Mouse (Mus musculus) heart, postnatal 0 days (tissue): ENCODE measurements around the gene Emilin2.

ENCODE experiments used
- CTCF ChIP-seq: IDR thresholded peaks from 2 replicates; pipeline ENCODE4 v1.5.1; 2016; ENCODE audit warnings: antibody characterized with exemption, control low read depth, low read depth
- EP300 ChIP-seq: IDR thresholded peaks from 2 replicates; pipeline ENCODE4 v1.6.1; 2016; ENCODE audit warnings: antibody characterized with exemption, low read depth

GRCm38 (mm10) chr17:71245133-71245532 is 66.6 kb downstream of the Emilin2 start:
- TF ChIP-seq CTCF (no peak), EP300 (no peak)
